In genomic region chr1:74054007-74054406, GRCm38 (mm10) we compare ENCODE assay signal across 11 mouse cellular contexts.
A peak's percentile ranks its signal among the peaks of the same experiment; 100 is the strongest.
DNase-seq lines count a peak whose midpoint lies in the region; ATAC-seq and TF ChIP-seq lines count a peak whose summit lies in the region.
"Had no signal": no experiment of that assay in that cellular context is flagged by ENCODE, and none has a peak within 500 bp of the region (broad histone marks: within the 10 kb centered on the region; RNA-seq: fewer than 3 reads in every experiment).

No protein-coding gene starts in this region.

- no peak for TF ChIP-seq CTCF in midbrain, postnatal 0 days (IDR thresholded peaks at IDR 0.05)
- no peak for TF ChIP-seq CTCF in cerebellum, adult 2 months (IDR thresholded peaks at IDR 0.05; ENCODE audit: borderline replicate concordance, insufficient read depth, low read depth, low read length)

- TF ChIP-seq POLR2A in cerebellum, adult 2 months (IDR thresholded peaks at IDR 0.05; ENCODE audit: borderline replicate concordance, insufficient read depth, low read length), result no peak

- ATAC-seq in midbrain, embryonic 13.5 days, result 0 out of 2 replicates have a peak, but pooled peaks have one; percentile 17
- no peak for ATAC-seq in midbrain, postnatal 0 days (ENCODE audit: low FRiP score)
- peak; percentile 85 for ATAC-seq in limb, embryonic 13.5 days (ENCODE audit: low FRiP score, low read depth)
- ATAC-seq in erythroblast, adult 5-6 weeks (replicated peaks; ENCODE audit: low FRiP score, poor library complexity, severe bottlenecking), result no peak

- intact Hi-C loops in heart, postnatal 10 days (cut with DNase I), result no loop called here

- H3K4me3 ChIP-seq in midbrain, embryonic 13.5 days (replicated peaks), result no peak overlapping the region
- H3K4me3 ChIP-seq in midbrain, postnatal 0 days (ENCODE audit: low read depth, low read length), result no peak overlapping the region
- no peak overlapping the region for H3K4me3 ChIP-seq in limb, embryonic 13.5 days
- H3K4me3 ChIP-seq in cerebellum, adult 2 months (replicated peaks; ENCODE audit: insufficient read depth, low read depth, low read length), result no peak overlapping the region
- H3K4me3 ChIP-seq: forebrain, embryonic 12.5 days; hindbrain, embryonic 13.5 days had no signal

- H3K9me3 ChIP-seq in midbrain, embryonic 13.5 days, result no peaks in the 10 kb centered on the region
- no peaks in the 10 kb centered on the region for H3K9me3 ChIP-seq in midbrain, postnatal 0 days (ENCODE audit: low read length)
- H3K9me3 ChIP-seq in limb, embryonic 13.5 days, result no peaks in the 10 kb centered on the region
- H3K9me3 ChIP-seq: forebrain, embryonic 12.5 days; hindbrain, embryonic 13.5 days had no signal

- H3K27ac ChIP-seq in midbrain, embryonic 13.5 days, result no peak overlapping the region
- no peak overlapping the region for H3K27ac ChIP-seq in midbrain, postnatal 0 days (ENCODE audit: low read depth, low read length)
- H3K27ac ChIP-seq in limb, embryonic 13.5 days, result peak overlapping the region; percentile 72
- H3K27ac ChIP-seq in cerebellum, adult 2 months (ENCODE audit: insufficient read depth, low read length), result no peak overlapping the region
- H3K27ac ChIP-seq: forebrain, embryonic 12.5 days; hindbrain, embryonic 13.5 days had no signal

- DNase-seq in heart, adult 11 months, result peak; percentile 91
- DNase-seq in heart, postnatal 10 days, result no peak
- DNase-seq in midbrain, postnatal 0 days (ENCODE audit: low spot score), result no peak
- DNase-seq in cerebellum, adult 2 months, result no peak
- DNase-seq in layer of hippocampus, adult 18-20 months (ENCODE audit: low spot score in 2 of 2), result no peak
- DNase-seq: right cerebral cortex, postnatal 25 days had no signal

- no peaks in the 10 kb centered on the region for H3K27me3 ChIP-seq in midbrain, embryonic 13.5 days
- H3K27me3 ChIP-seq in midbrain, postnatal 0 days (ENCODE audit: insufficient read depth, low read length), result no peaks in the 10 kb centered on the region
- no peaks in the 10 kb centered on the region for H3K27me3 ChIP-seq in limb, embryonic 13.5 days
- no peaks in the 10 kb centered on the region for H3K27me3 ChIP-seq in cerebellum, adult 2 months (ENCODE audit: control insufficient read depth, insufficient read depth, low read length)
- H3K27me3 ChIP-seq: forebrain, embryonic 12.5 days; hindbrain, embryonic 13.5 days had no signal

- no peak overlapping the region for H3K9ac ChIP-seq in midbrain, embryonic 13.5 days (replicated peaks)
- no peak overlapping the region for H3K9ac ChIP-seq in midbrain, postnatal 0 days (replicated peaks; ENCODE audit: low read length, poor library complexity, severe bottlenecking)
- H3K9ac ChIP-seq in limb, embryonic 13.5 days, result no peak overlapping the region
- H3K9ac ChIP-seq: forebrain, embryonic 12.5 days; hindbrain, embryonic 13.5 days had no signal

- H3K4me2 ChIP-seq in midbrain, embryonic 13.5 days (replicated peaks), result no peak overlapping the region
- H3K4me2 ChIP-seq in midbrain, postnatal 0 days (ENCODE audit: low read depth, low read length, poor library complexity, severe bottlenecking), result no peak overlapping the region
- H3K4me2 ChIP-seq in limb, embryonic 13.5 days (replicated peaks), result peak overlapping the region; percentile 28
- H3K4me2 ChIP-seq: forebrain, embryonic 12.5 days; hindbrain, embryonic 13.5 days had no signal

- no peaks in the 10 kb centered on the region for H3K4me1 ChIP-seq in midbrain, embryonic 13.5 days (replicated peaks)
- no peaks in the 10 kb centered on the region for H3K4me1 ChIP-seq in midbrain, postnatal 0 days (ENCODE audit: insufficient read depth, low read length)
- H3K4me1 ChIP-seq in limb, embryonic 13.5 days, result peaks cover 72% of the 10 kb centered on the region
- peaks cover 3% of the 10 kb centered on the region; the same call in 1 of the 2 replicates for H3K4me1 ChIP-seq in cerebellum, adult 2 months (ENCODE audit: control insufficient read depth, insufficient read depth, low read length)
- H3K4me1 ChIP-seq: hindbrain, embryonic 13.5 days had no signal

- WGBS in midbrain, embryonic 13.5 days, result 43% methylated on average over 7 of the region's 7 CpGs
- 39% methylated on average over 6 of the region's 7 CpGs for WGBS in midbrain, postnatal 0 days
- WGBS in limb, embryonic 13.5 days, result 20% methylated on average over 2 of the region's 7 CpGs
- 56% methylated on average over 7 of the region's 7 CpGs for WGBS in cerebellum, adult 2 months

- no peaks in the 10 kb centered on the region for H3K36me3 ChIP-seq in midbrain, embryonic 13.5 days
- H3K36me3 ChIP-seq in midbrain, postnatal 0 days (ENCODE audit: insufficient read depth, low read length), result no peaks in the 10 kb centered on the region
- H3K36me3 ChIP-seq in limb, embryonic 13.5 days, result peaks cover 12% of the 10 kb centered on the region
- H3K36me3 ChIP-seq: forebrain, embryonic 12.5 days; hindbrain, embryonic 13.5 days had no signal

Comparison
In these comparisons a context has a peak if more than half of its experiments do, and no peak if none do; other contexts are left out.
1. ATAC-seq: peak in midbrain, embryonic 13.5 days (single experiment) and limb, embryonic 13.5 days (single experiment); none in midbrain, postnatal 0 days (single experiment) and erythroblast, adult 5-6 weeks (single experiment).